Comparison of ENCODE assay signal across 18 mouse cellular contexts in the genomic region with DNA sequence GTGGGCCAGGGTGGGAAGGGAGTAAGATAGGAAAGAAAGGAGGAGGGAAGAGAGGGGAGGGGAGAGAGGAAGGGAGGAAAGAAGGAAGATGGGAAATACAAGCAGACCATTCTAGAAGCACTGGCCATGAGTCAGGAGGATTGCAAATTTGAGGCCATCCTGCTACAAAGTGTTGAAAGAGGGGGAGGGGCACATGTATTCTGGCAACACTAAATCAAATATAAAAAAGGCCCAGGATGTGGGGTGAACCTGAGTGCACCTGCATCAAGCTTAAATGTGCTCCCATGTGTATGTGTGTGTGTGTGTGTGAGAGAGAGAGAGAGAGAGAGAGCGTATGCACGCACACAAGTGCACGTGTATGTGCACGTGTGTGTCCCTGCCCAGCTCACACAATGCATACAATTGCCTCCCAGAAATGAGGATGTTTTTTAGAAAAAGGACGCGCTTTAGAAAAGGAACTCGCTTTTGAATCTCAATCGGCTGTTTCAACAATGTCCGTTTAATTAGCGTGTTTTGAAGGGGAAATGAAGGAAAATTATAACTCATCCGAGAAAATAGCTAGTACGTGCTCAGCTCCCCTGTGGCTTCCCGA. TPM values are rescaled to one million over a fixed set of nuclear protein-coding genes. Genes with fewer than 3 reads are reported as not detected.
DNase-seq lines count a peak whose midpoint lies in the region; ATAC-seq and TF ChIP-seq lines count a peak whose summit lies in the region.
"Had no signal": no experiment of that assay in that cellular context is flagged by ENCODE, and none has a peak within 500 bp of the region (broad histone marks: within the 10 kb centered on the region; RNA-seq: fewer than 3 reads in every experiment).

No protein-coding gene starts in this region.

- no peak overlapping the region for H3K9ac ChIP-seq in heart, embryonic 11.5 days (ENCODE audit: low read depth, low read length)
- H3K9ac ChIP-seq in liver, adult 2 months (ENCODE audit: low read depth, low read length), result no peak overlapping the region
- no peak overlapping the region for H3K9ac ChIP-seq in liver, embryonic 12.5 days
- H3K9ac ChIP-seq: heart, embryonic 13.5 days had no signal

- no peak for ATAC-seq in heart, embryonic 11.5 days (replicated peaks; ENCODE audit: insufficient number of reproducible peaks, low FRiP score, low TSS enrichment)
- no peak for ATAC-seq in liver, embryonic 12.5 days
- ATAC-seq: hindbrain, embryonic 16.5 days had no signal

- H3K4me1 ChIP-seq in heart, embryonic 10.5 days, result peaks cover 63% of the 10 kb centered on the region
- peaks cover 31% of the 10 kb centered on the region for H3K4me1 ChIP-seq in heart, embryonic 11.5 days (ENCODE audit: control insufficient read depth, insufficient read depth, low read length)
- peaks cover 22% of the 10 kb centered on the region for H3K4me1 ChIP-seq in liver, adult 2 months (ENCODE audit: control insufficient read depth, insufficient read depth, low read length)
- H3K4me1 ChIP-seq in liver, embryonic 12.5 days, result 0 out of 2 replicates have a peak, but pooled peaks cover 3% of the 10 kb centered on the region

- no peak overlapping the region for H3K4me3 ChIP-seq in heart, embryonic 10.5 days
- H3K4me3 ChIP-seq in heart, embryonic 11.5 days (ENCODE audit: low read depth, low read length), result no peak overlapping the region
- no peak overlapping the region for H3K4me3 ChIP-seq in liver, adult 2 months (ENCODE audit: insufficient read depth, low read depth, low read length)
- H3K4me3 ChIP-seq in liver, embryonic 12.5 days, result no peak overlapping the region
- H3K4me3 ChIP-seq: embryonic facial prominence, embryonic 10.5 days; heart, adult 2 months; heart, embryonic 13.5 days had no signal

- TF ChIP-seq CTCF in liver, adult 2 months (IDR thresholded peaks at IDR 0.05; ENCODE audit: low read depth, low read length), result no peak

- no peak for TF ChIP-seq POLR2A in liver, adult 2 months (IDR thresholded peaks at IDR 0.05; ENCODE audit: extremely low read depth, insufficient read depth, low read length)

- peaks cover 35% of the 10 kb centered on the region for H3K27me3 ChIP-seq in heart, embryonic 10.5 days (ENCODE audit: insufficient read depth, poor library complexity, severe bottlenecking)
- no peaks in the 10 kb centered on the region for H3K27me3 ChIP-seq in heart, embryonic 11.5 days (ENCODE audit: control insufficient read depth, insufficient read depth, low read length)
- H3K27me3 ChIP-seq in liver, adult 2 months (ENCODE audit: control insufficient read depth, insufficient read depth, low read length), result no peaks in the 10 kb centered on the region
- no peaks in the 10 kb centered on the region for H3K27me3 ChIP-seq in liver, embryonic 12.5 days (replicated peaks)
- H3K27me3 ChIP-seq: heart, embryonic 13.5 days had no signal

- no peaks in the 10 kb centered on the region for H3K79me2 ChIP-seq in liver, adult 2 months (ENCODE audit: control insufficient read depth, insufficient read depth, low read length)

- H3K27ac ChIP-seq in heart, embryonic 10.5 days, result peak overlapping the region; percentile 64; the same call in 1 of the 2 replicates
- H3K27ac ChIP-seq in heart, embryonic 11.5 days (ENCODE audit: low read depth, low read length), result no peak overlapping the region
- 0 out of 2 replicates have a peak overlapping the region, but pooled peaks have one; percentile 19 for H3K27ac ChIP-seq in liver, adult 2 months (replicated peaks; ENCODE audit: insufficient read depth, low read depth, low read length)
- no peak overlapping the region for H3K27ac ChIP-seq in liver, embryonic 12.5 days
- H3K27ac ChIP-seq: embryonic facial prominence, embryonic 10.5 days; heart, adult 2 months; heart, embryonic 13.5 days had no signal

- H3K36me3 ChIP-seq in heart, embryonic 10.5 days, result no peaks in the 10 kb centered on the region
- H3K36me3 ChIP-seq in heart, embryonic 11.5 days (ENCODE audit: control insufficient read depth, insufficient read depth, low read length), result no peaks in the 10 kb centered on the region
- no peaks in the 10 kb centered on the region for H3K36me3 ChIP-seq in liver, adult 2 months (ENCODE audit: control insufficient read depth, insufficient read depth, low read length)
- no peaks in the 10 kb centered on the region for H3K36me3 ChIP-seq in liver, embryonic 12.5 days
- H3K36me3 ChIP-seq: embryonic facial prominence, embryonic 10.5 days; heart, embryonic 13.5 days had no signal

- H3K9me3 ChIP-seq in heart, embryonic 10.5 days, result no peaks in the 10 kb centered on the region
- H3K9me3 ChIP-seq in heart, embryonic 11.5 days (replicated peaks; ENCODE audit: control insufficient read depth, low read length), result no peaks in the 10 kb centered on the region
- H3K9me3 ChIP-seq in liver, embryonic 12.5 days (replicated peaks), result no peaks in the 10 kb centered on the region
- H3K9me3 ChIP-seq: embryonic facial prominence, embryonic 10.5 days; heart, embryonic 13.5 days had no signal

- 87% methylated on average over 13 of the region's 13 CpGs for WGBS in heart, embryonic 10.5 days
- WGBS in heart, embryonic 11.5 days (ENCODE audit: insufficient replicate concordance), result 80% methylated on average over 13 of the region's 13 CpGs
- WGBS in liver, adult 2 months, result 88% methylated on average over 13 of the region's 13 CpGs
- WGBS in liver, embryonic 12.5 days (ENCODE audit: insufficient replicate concordance), result 79% methylated on average over 13 of the region's 13 CpGs

- H3K4me2 ChIP-seq in heart, embryonic 11.5 days, result no peak overlapping the region
- H3K4me2 ChIP-seq in liver, embryonic 12.5 days, result no peak overlapping the region
- H3K4me2 ChIP-seq: heart, embryonic 13.5 days had no signal

- DNase-seq in heart, embryonic 10.5 days (ENCODE audit: low spot score), result no peak
- peak; percentile 87 for DNase-seq in liver, adult 2 months (ENCODE audit: extremely low read depth, low read depth, low spot score)
- DNase-seq in NIH3T3 (ENCODE audit: low read depth), result peak; percentile 36
- peak; percentile 34 for DNase-seq in brain, adult 2 months (ENCODE audit: low read depth, low spot score)
- DNase-seq in ovary, adult 18-20 months (ENCODE audit: low spot score), result no peak
- no peak for DNase-seq in urinary bladder, adult 18-20 months (ENCODE audit: low spot score in 2 of 2)
- DNase-seq: adrenal gland, adult 8-10 months; adrenal gland, postnatal 36 days; cerebellum, adult 2 months; cerebellum, postnatal 10 days; gastrocnemius, postnatal 14 days; heart, adult 2 months; heart, postnatal 36 days had no signal

RNA-seq across cellular contexts. Expression of a gene that starts 41.0 kb away (rescaled TPM):
- 6.4 and 8.0 TPM in 2 replicates for polyA plus RNA-seq in heart, embryonic 10.5 days (2016; fragmentation: Nextera tagmentation; extraction: Ambion mirVana)
- polyA plus RNA-seq in heart, embryonic 11.5 days (2014; fragmentation: Nextera tagmentation; extraction: Ambion mirVana), result 4.2 and 5.2 TPM in 2 replicates
- 108 and 124 TPM in 2 replicates for total RNA-seq in liver, adult 2 months (2014; rRNA removed)
- 303 and 313 TPM in 2 replicates for polyA plus RNA-seq in liver, adult 2 months (2012; rRNA removed)
- polyA plus RNA-seq in liver, embryonic 12.5 days (2016; fragmentation: Nextera tagmentation; extraction: Ambion mirVana), result 3.9 and 4.2 TPM in 2 replicates

Comparison
In these comparisons a context has a peak if more than half of its experiments do, and no peak if none do; other contexts are left out.
1. H3K27ac ChIP-seq: peak in heart, embryonic 10.5 days (single experiment) and liver, adult 2 months (single experiment); none in heart, embryonic 11.5 days (single experiment) and liver, embryonic 12.5 days (single experiment).
2. RNA of a gene that starts 41.0 kb away (polyA plus RNA-seq): 303 to 313 TPM in liver, adult 2 months; 6.4 to 8.0 TPM in heart, embryonic 10.5 days, 3.9 to 4.2 TPM in liver, embryonic 12.5 days and 4.2 to 5.2 TPM in heart, embryonic 11.5 days; every median in the first group is over 10 times any median in the second.
3. DNase-seq: peak in liver, adult 2 months (single experiment), NIH3T3 (single experiment) and brain, adult 2 months (single experiment); none in heart, embryonic 10.5 days (single experiment), ovary, adult 18-20 months (single experiment) and urinary bladder, adult 18-20 months (0 of 2).